ENCODE assay signal across 18 mouse cellular contexts in the genomic region with DNA sequence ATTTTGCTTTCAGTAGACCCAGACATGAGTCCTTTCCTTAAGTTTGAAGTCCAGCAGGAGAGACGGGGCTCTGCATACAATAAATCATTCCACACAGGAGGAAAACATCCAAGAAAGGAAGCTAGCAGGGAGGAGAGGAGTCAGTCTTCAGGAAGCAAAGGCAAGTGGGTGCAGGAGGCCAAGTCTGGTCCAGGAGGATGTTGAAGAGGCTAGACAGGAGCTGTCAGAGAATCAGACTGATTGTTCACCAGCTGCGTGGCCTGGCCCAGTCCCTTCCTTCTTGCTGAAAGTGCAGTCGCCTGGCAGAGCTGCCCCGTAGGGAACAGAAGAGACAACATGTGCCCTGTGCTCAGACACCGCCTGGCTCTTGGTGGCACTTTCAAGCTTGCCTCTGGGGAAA.
DNase-seq lines count a peak whose midpoint lies in the region; ATAC-seq and TF ChIP-seq lines count a peak whose summit lies in the region.
"Had no signal": no experiment of that assay in that cellular context is flagged by ENCODE, and none has a peak within 500 bp of the region (broad histone marks: within the 10 kb centered on the region; RNA-seq: fewer than 3 reads in every experiment).

No protein-coding gene starts in this region.

- no peaks in the 10 kb centered on the region for H3K36me3 ChIP-seq in forebrain, embryonic 14.5 days (ENCODE audit: control insufficient read depth, insufficient read depth, low read length)
- H3K36me3 ChIP-seq in forebrain, embryonic 11.5 days (ENCODE audit: control insufficient read depth, insufficient read depth, low read length), result no peaks in the 10 kb centered on the region
- H3K36me3 ChIP-seq in kidney, adult 2 months (ENCODE audit: control insufficient read depth, insufficient read depth, low read length), result no peaks in the 10 kb centered on the region
- H3K36me3 ChIP-seq in kidney, embryonic 15.5 days, result no peaks in the 10 kb centered on the region
- H3K36me3 ChIP-seq: heart, embryonic 13.5 days; intestine, embryonic 15.5 days; limb, embryonic 12.5 days; liver, embryonic 13.5 days had no signal

- 82% methylated on average over 5 of the region's 5 CpGs for WGBS in forebrain, embryonic 14.5 days
- 87% methylated on average over 5 of the region's 5 CpGs for WGBS in forebrain, embryonic 11.5 days
- 44% methylated on average over 5 of the region's 5 CpGs for WGBS in kidney, adult 2 months
- WGBS in kidney, embryonic 15.5 days, result 42% methylated on average over 5 of the region's 5 CpGs

- no peak overlapping the region for H3K4me2 ChIP-seq in forebrain, embryonic 14.5 days (ENCODE audit: low read length)
- H3K4me2 ChIP-seq in forebrain, embryonic 11.5 days (ENCODE audit: low read depth, low read length, severe bottlenecking), result no peak overlapping the region
- H3K4me2 ChIP-seq in kidney, embryonic 15.5 days, result no peak overlapping the region
- H3K4me2 ChIP-seq: heart, embryonic 13.5 days; hindbrain, embryonic 14.5 days; intestine, embryonic 15.5 days; limb, embryonic 12.5 days; liver, embryonic 13.5 days; lung, embryonic 14.5 days had no signal

- no peak for ATAC-seq in forebrain, embryonic 14.5 days
- ATAC-seq in forebrain, embryonic 11.5 days (replicated peaks; ENCODE audit: low FRiP score), result no peak
- ATAC-seq in kidney, embryonic 15.5 days (replicated peaks; ENCODE audit: low FRiP score), result no peak
- ATAC-seq: intestine, embryonic 15.5 days had no signal

- peaks cover 7% of the 10 kb centered on the region; the same call in 1 of the 2 replicates for H3K4me1 ChIP-seq in forebrain, embryonic 14.5 days (ENCODE audit: control insufficient read depth, insufficient read depth, low read length)
- no peaks in the 10 kb centered on the region for H3K4me1 ChIP-seq in forebrain, embryonic 11.5 days (replicated peaks; ENCODE audit: control insufficient read depth, insufficient read depth, low read length)
- no peaks in the 10 kb centered on the region for H3K4me1 ChIP-seq in kidney, adult 2 months (ENCODE audit: control insufficient read depth, insufficient read depth, low read length)
- peaks cover 17% of the 10 kb centered on the region; the same call in 1 of the 2 replicates for H3K4me1 ChIP-seq in kidney, embryonic 15.5 days
- H3K4me1 ChIP-seq: liver, embryonic 13.5 days had no signal

- no peak for DNase-seq in forebrain, embryonic 14.5 days (ENCODE audit: low spot score)
- DNase-seq in forebrain, embryonic 11.5 days (ENCODE audit: low spot score), result no peak
- peak; percentile 66 for DNase-seq in kidney, adult 2 months
- DNase-seq in kidney, adult 8-10 months, result peak; percentile 16 to 36
- DNase-seq in kidney, postnatal 14 days, result peak; percentile 36
- DNase-seq in gastrocnemius, postnatal 10 days, result no peak
- DNase-seq: cerebellum, adult 11-12 months; cerebellum, postnatal 36 days; liver, embryonic 13.5 days; lung, postnatal 36 days; thymus, postnatal 36 days had no signal

- no peaks in the 10 kb centered on the region for H3K27me3 ChIP-seq in forebrain, embryonic 14.5 days (replicated peaks; ENCODE audit: control insufficient read depth, insufficient read depth, low read length)
- H3K27me3 ChIP-seq in forebrain, embryonic 11.5 days (ENCODE audit: control insufficient read depth, insufficient read depth, low read length), result no peaks in the 10 kb centered on the region
- no peaks in the 10 kb centered on the region for H3K27me3 ChIP-seq in kidney, adult 2 months (replicated peaks; ENCODE audit: control insufficient read depth, insufficient read depth, low read length)
- H3K27me3 ChIP-seq in kidney, embryonic 15.5 days, result 0 out of 2 replicates have a peak, but pooled peaks cover 4% of the 10 kb centered on the region
- H3K27me3 ChIP-seq: CH12.LX; intestine, embryonic 15.5 days; limb, embryonic 12.5 days; liver, embryonic 13.5 days had no signal

- TF ChIP-seq POLR2A in kidney, adult 2 months (IDR thresholded peaks at IDR 0.05; ENCODE audit: low read depth, low read length), result no peak

- no peak overlapping the region for H3K4me3 ChIP-seq in forebrain, embryonic 14.5 days (ENCODE audit: low read depth, low read length)
- H3K4me3 ChIP-seq in forebrain, embryonic 11.5 days (ENCODE audit: low read depth, low read length), result no peak overlapping the region
- no peak overlapping the region for H3K4me3 ChIP-seq in kidney, adult 2 months (ENCODE audit: insufficient read depth, low read depth, low read length)
- H3K4me3 ChIP-seq in kidney, embryonic 15.5 days (replicated peaks), result no peak overlapping the region
- H3K4me3 ChIP-seq: heart, embryonic 13.5 days; intestine, embryonic 15.5 days; limb, embryonic 12.5 days; liver, embryonic 13.5 days had no signal

- no peak overlapping the region for H3K9ac ChIP-seq in forebrain, embryonic 14.5 days (ENCODE audit: low read length)
- no peak overlapping the region for H3K9ac ChIP-seq in forebrain, embryonic 11.5 days (ENCODE audit: low read length)
- no peak overlapping the region for H3K9ac ChIP-seq in kidney, embryonic 15.5 days
- H3K9ac ChIP-seq: heart, embryonic 13.5 days; hindbrain, embryonic 14.5 days; intestine, embryonic 15.5 days; limb, embryonic 12.5 days; liver, embryonic 13.5 days; lung, embryonic 14.5 days had no signal

- no peak for TF ChIP-seq CTCF in kidney, adult 2 months (conservative IDR thresholded peaks at IDR 0.05; ENCODE audit: insufficient read depth, insufficient read length, low read depth, low read length)

- no peaks in the 10 kb centered on the region for H3K9me3 ChIP-seq in forebrain, embryonic 14.5 days (replicated peaks; ENCODE audit: control insufficient read depth, low read length)
- H3K9me3 ChIP-seq in forebrain, embryonic 11.5 days (ENCODE audit: control insufficient read depth, low read length), result no peaks in the 10 kb centered on the region
- H3K9me3 ChIP-seq in kidney, embryonic 15.5 days (replicated peaks), result no peaks in the 10 kb centered on the region
- H3K9me3 ChIP-seq: heart, embryonic 13.5 days; intestine, embryonic 15.5 days; limb, embryonic 12.5 days; liver, embryonic 13.5 days had no signal

- 0 out of 2 replicates have a peak overlapping the region, but pooled peaks have one; percentile 14 for H3K27ac ChIP-seq in forebrain, embryonic 14.5 days (ENCODE audit: low read depth, low read length)
- H3K27ac ChIP-seq in forebrain, embryonic 11.5 days (ENCODE audit: low read depth, low read length), result no peak overlapping the region
- no peak overlapping the region for H3K27ac ChIP-seq in kidney, adult 2 months (ENCODE audit: insufficient read depth, low read depth, low read length)
- H3K27ac ChIP-seq in kidney, embryonic 15.5 days, result no peak overlapping the region
- H3K27ac ChIP-seq: intestine, embryonic 15.5 days; limb, embryonic 12.5 days; liver, embryonic 13.5 days had no signal

Comparison
In these comparisons a context has a peak if more than half of its experiments do, and no peak if none do; other contexts are left out.
1. DNase-seq: peak in kidney, adult 2 months (single experiment), kidney, adult 8-10 months (2 of 2) and kidney, postnatal 14 days (single experiment); none in forebrain, embryonic 14.5 days (single experiment), forebrain, embryonic 11.5 days (single experiment) and gastrocnemius, postnatal 10 days (single experiment).